Mouse (Mus musculus): ENCODE measurements around the gene Ccdc83. TPM values are rescaled to one million over a fixed set of nuclear protein-coding genes. Genes with fewer than 3 reads are reported as not detected.

Ccdc83 gene
- not detected for total RNA-seq (2021)
- long read RNA-seq, result 0 reads

DNA sequence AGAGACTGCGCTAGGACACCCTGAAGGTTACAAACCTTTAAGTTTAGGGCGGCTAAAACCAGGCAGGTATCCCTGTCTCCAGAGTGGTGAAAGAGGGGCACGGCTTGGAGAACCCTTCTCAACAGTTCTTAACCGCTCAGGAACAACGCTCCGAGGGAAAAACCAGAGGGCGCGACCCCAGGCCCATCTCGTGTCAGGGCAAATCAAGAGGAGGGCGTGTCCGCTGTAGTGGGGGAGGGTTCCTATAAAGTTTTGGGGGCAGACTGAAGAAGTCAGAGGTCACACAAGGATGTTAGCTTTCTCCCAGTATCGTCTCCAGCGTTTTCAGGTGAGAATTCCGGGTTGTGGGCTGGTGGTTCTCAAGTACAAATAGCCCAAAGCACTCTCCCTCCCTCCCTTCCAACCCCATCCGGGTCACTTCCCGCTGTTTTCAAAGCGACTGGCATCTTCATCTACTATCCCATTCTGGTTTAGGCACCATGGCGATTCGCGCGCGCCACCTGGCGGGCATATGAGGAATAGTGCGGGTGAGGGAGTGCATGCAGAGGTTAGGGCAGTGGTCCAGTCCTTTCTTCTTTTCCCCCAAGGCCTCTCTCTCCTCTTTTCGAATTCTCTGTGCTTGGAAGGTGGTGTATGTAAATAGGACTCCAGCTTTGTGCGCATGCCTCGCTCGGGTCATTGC, at the start of gene Ccdc83:
TSS of gene Ccdc83 (minus strand) at position 489 of the 682 bp plus-strand sequence.
- DNase-seq (ENCODE audit: low spot score in 2 of 2), result peak; percentile 58 to 89

DNA sequence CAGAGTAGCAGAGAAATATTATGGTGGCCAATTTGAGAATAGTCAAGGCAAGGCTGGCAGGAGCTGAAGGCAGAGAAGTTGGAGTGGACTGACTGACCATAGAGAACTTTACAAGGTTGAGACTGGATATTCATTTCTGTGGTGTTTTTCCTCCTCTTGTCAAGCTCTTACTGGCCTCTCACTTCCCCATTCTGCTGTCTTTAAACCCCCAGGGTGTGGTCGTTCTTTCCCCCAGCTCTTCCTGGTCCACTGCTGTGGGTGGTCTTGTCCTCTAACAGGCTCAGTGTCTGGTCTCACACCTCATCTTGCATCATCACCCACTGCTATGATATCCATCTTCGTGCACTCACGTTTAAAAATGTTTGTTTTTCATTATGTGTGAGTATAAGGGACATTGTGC, 47.8 kb upstream of the Ccdc83 start:
- DNase-seq (ENCODE audit: low spot score in 2 of 2), result no peak

DNA sequence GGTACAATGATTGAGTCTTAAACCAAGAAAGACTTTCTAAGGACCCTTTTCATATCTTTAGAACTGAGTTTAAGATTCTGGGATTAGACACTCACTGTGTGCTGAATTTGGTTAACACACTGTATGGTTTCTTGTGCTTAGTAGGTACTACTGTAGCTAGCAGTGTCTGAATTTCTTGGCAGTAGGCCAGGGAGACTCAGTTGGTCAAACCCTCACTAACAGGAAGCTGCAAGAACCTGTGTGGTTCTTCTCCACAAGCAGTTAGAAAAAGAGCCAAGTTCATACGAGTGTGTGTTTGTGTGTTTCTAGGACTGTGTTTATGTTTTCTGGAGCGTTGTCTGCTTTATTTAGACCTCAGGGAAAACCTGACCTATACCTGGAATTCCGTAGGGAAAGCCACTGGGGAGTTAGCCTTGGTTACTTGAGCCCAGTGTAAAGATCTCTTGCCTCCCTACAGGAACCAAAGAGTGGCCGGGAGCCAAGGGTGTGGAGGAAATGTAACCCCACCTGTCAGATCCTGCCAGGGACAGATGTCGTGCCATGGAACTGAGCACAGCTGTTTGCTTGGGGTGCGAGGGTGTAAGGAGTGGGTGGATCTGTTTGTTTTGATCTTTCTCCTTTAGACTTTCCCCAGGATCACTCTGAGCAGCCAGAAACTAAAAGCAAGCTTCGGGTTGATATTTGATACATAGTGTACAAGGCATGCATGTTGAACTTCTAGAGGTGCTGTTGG, 46.7 kb upstream of the Ccdc83 start:
- DNase-seq (ENCODE audit: low spot score in 2 of 2), result no peak

DNA sequence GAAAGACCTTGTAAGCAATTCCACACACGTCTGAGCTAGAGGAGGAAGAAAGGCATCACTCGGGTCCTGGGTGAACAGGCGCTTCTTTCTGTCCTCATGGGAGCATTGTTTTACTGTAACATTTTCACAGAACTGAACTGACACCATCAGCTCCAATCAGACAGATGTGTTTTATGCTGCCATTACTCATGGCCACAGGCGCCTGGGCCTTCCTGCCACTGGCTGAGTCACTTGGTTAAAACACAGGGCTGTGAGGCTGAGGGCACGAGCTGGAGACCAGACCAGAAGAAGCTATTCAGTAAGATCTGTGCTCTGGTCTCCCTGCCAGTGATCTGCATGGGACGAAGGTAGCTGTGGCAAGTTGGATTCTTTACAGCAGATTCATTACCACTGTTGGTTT, 42.4 kb upstream of the Ccdc83 start:
- no peak for DNase-seq (ENCODE audit: low spot score in 2 of 2)

DNA sequence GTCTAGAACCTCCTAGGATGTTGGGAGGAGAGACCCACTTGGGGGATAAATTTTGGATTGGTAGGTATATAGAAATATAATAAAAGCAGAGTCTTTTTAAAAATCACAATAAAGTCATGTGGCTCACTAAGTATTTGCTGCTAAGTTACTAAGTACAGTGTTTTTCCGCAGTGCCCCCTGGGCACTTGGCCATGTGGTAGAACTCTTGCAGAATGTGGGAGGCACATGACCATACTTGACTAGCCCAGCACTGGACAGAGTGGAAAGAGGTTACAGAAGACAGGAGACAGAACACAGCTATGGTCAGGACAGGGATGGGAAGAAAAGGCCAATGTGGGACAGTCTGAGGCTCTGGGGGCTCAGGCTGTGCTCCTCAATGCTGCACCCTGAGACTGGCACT, 41.4 kb upstream of the Ccdc83 start:
- no peak for DNase-seq (ENCODE audit: low spot score in 2 of 2)

DNA sequence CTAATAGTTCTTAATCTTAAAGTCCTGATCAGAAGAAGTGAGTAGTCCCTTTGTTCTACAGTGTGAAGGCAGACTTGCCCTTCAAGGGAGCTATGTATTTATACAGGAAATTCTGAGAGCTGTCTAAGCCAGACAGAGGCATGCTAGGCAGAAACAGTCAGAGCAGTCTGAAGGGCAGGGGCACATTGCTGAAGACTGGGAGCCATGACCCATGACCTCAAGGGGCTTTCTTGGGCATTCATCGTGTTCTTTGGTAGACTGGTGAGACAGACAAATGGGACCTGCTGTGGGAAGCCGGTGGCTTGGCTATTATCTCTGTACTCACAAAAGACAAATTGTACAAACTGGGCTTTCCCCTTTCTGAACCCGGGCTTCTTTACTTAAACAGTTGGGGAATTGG, 40.5 kb upstream of the Ccdc83 start:
- DNase-seq (ENCODE audit: low spot score in 2 of 2), result no peak

DNA sequence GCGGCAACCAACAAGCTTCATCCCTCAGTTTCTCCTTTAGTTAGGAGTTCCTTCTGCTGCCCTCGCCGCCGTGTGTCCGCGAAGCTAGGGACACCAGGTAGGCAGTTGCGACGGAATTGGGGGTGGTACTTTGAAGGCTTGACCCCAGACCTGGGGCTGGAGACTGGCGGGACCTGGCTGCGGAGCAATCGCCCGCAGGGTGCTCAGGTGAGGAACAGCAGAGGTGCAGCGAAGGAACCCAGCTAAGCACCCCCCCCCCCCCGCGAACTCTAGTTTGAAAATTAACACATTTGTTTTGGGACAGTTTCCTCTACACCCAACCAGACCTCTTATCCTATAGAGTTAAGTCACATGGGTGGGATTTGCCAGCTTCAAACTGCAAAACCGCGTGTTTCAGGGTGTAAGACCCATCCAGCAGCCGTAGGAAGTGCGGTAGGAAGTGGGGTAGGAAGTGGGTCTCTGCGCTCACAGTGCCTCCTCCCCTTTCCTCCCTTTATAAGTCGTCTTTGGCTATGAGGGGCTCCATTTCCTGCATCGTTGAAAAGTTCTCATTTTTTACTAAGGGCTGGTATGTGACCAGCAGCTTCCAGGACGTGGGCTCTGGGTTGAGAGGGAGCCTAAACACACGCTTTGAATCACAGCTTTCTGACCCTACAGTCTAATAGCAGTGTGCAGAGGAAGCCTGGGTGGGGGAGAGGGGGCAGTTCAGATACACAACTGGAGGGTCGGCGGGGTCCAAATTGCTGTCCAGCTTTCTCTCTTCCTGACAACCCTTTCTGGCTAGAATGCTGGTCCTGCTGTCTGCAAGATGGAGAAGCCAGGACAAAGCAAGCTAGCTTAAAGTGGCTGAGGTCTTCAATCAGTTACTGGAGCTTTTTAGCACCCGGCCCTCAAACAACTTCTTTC, 37.3 kb upstream of the Ccdc83 start:
- no peak for DNase-seq (ENCODE audit: low spot score in 2 of 2)

DNA sequence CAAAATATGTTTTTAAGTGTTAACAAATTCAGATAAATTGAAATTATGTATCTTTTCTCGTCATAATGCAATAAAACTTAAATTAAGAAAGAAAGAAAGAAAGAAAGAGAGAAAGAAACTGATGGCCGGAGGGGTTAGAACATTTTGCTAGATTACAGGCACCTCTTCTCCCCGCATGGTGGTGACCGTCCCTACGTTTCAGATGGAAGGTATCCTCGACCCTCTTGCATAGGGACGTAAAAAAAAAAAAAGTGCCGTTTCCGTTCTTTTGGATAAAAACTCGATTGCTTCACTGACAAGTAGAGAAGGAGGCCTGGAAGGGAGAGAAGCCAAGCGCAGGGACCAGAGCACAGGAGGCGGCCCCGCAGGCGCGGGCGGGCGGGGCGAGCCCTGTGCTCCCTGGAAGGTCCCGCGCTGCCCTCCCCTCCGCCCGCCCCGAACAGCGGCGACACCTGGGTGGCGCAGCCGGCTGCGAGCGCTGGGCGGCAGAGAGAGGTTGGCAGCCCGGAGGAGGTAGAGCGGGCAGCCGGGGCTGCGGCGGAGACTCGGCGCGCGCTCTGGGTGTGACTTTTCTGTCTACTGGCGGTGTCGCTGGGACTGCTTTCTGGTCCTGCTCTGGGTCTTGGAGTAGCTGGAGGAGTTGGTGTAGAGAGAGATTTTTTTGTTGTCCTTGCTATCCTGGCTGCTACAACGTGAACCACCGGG, 36.5 kb upstream of the Ccdc83 start, which contains the start of gene Sytl2:
TSS of gene Sytl2 (plus strand) at position 311 of the 705 bp plus-strand sequence.
- peak in 1 of 2 experiments; percentile 23 for DNase-seq (ENCODE audit: low spot score in 2 of 2)

DNA sequence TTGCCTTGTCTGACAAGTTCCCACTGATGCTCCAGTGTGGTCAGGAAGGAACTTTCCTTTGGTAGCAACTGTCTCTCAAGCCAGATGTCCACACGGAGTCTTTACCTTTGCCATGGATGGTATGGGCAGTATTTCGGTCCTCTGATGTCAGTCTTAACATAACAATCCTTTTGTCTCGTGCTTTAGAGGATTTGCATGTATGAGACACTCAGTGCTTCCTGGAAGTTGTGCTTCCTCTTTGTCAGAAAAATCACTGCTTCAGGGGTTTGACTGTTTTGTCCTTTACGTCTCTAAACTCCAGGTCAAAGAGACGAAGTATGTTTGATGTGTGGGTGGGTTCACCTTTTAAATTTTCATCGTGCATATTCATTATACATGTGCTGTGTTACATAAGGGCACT, 26.3 kb upstream of the Ccdc83 start:
- no peak for DNase-seq (ENCODE audit: low spot score in 2 of 2)

DNA sequence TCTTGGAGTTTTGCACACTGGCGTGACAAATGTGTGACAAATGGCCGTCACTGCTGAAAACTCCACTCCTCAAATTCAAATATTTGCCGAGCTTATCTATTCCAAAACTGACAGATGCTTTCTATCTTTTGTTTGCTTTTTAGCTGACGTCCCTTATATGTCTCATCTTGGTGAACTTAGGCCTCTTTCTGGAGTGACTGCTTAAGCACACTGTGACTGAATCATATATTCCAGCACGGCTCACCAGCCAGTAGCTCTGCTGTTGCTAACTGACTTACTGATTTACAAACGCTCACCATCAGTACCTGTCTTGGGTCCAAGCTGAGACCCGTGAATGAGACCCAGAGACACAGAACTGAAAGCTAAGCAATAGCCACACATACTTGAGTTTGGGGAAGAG, 19.2 kb upstream of the Ccdc83 start:
- DNase-seq (ENCODE audit: low spot score in 2 of 2), result no peak

DNA sequence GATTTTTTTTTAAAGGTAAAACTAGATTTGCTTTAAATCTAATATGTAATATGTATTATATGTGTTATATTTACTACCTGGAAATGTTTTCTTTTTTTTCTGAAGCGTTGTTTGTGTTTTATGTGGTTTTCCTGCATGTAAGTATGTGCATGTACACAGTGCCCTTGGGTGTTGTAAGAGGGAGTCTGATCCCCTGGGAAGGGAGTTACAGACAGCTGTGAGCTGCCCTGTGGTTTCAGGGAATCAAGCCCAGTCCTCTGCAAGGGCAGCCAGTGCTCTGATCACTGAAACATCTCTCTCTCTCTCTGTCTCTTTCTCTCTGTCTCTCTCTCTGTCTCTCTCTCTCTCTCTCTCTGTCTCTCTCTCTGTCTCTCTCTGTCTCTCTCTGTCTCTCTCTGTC, 17.2 kb upstream of the Ccdc83 start:
- no peak for DNase-seq (ENCODE audit: low spot score in 2 of 2)

DNA sequence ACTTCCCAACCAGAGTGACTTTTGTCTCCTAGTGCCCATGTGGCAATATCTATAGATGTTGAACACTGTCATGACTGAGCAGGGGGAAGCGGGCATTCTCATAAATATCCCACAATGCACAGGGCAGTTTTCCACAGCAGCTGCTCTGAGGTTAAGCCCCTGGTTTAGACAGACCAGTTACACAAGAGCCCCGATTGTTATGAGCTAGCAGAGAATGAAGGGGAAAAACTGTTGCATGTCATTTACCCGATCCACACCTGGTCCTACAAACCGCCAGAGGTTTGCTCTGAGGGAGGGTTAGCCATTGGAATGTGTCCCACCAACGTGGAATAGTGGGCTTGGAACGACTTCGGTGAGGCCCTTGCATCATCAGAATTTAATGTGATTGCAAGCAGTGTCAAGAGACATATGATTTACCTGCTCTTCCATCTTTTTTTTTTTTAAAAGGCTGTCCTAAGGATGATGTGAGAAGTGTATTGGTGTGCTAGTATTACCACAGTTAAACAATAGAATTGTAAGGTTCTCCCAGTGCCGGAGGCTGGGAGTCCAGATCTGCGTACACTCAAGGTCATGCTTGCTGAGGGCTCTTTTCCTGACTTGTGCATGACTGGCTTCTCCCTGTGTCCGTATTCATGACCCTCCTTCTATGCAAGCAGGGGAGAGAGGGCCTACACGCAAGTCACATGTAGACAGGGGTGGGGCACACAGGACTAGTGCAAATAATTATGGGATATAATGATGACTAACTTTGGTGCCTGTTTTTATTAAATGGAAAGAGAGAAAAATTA, 16.4 kb upstream of the Ccdc83 start:
- no peak for DNase-seq (ENCODE audit: low spot score in 2 of 2)

DNA sequence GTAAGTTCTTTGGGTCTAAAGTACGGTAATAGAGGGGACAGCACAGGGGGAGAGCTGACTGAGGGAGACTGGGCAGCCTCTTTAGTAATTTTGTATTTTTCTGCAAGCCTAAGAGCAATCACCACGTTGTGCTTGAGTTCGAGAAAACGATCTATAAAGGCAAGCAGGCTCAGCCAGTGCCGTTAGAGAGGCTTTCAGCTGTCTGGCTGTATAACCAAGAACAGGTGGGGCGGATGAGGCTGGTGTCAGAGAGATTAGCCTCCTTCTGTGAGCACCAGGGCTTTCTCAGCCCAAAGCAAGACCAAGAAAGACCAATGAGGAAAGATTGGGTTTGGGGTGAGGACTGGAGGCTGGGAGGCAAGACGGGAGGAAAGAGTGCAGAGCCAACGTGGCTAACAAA, 15.3 kb upstream of the Ccdc83 start:
- no peak for DNase-seq (ENCODE audit: low spot score in 2 of 2)

DNA sequence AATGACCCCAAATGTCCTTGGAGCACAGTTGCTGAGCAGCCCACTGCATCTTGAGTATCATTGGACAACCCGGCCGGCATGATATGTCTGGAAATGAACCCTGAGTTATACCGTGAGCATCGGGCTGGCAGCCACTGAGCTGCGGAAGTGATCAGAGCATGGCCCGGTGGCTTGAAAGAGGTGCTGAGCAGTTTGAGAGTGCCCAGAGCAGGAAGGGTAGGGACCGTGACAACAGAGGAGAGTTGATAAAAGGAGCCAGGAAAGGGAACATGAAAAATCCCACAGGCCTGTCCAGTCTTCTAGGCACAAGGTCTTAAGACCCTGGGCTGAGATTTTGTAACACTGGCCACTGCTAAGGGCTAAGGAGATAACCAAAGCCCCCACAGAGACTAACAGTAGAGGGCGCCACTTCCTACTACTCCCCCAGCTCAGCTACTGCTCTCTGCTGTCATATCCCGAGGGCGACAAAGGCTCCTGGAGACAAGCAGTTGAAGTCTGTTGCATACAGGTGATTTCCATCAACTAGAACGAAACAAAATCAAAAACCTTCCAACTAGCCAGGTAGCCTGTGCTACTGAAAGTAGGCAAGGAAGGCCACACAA, 14.8 kb upstream of the Ccdc83 start:
- peak in 1 of 2 experiments; percentile 27 for DNase-seq (ENCODE audit: low spot score in 2 of 2)

DNA sequence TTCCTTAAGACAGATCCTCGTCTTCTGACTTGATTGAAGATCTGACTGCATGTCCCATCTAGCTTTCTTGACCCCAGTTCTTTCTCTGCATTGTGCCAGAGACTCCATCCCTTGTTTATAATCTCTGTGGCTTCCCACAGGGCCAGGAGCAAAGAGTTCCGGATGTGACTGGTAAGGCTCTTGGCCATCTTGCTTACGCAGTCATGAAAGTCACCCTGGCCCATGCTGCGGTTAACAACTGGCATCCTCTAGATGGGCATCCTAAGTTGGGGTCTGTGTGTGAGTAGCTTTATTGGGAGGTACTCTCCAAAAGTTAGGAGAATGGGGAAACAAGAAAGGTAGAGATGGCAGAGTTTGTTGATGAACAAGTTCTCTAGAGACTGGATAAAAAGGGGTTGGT, 13.6 kb upstream of the Ccdc83 start:
- DNase-seq (ENCODE audit: low spot score in 2 of 2), result no peak

DNA sequence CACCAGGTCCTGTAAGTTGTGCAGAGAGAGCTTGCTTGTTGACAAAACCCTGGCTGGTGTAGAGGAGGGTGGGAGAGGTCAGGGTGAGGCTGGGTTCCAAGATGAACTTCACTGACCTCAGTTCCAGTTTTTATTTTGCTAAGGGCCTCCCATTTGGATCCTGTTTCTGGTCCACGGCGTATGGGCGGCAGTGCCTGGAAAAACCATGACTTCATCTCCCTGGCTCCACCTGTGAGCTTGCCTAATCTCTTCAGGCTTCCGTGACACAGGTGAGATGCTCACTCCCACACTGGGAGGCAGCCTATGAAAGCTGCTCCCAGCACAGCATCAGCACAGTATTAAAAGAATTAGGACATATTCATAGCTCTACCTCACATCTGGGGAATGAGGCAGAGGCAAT, 12.2 kb upstream of the Ccdc83 start:
- DNase-seq (ENCODE audit: low spot score in 2 of 2), result no peak

DNA sequence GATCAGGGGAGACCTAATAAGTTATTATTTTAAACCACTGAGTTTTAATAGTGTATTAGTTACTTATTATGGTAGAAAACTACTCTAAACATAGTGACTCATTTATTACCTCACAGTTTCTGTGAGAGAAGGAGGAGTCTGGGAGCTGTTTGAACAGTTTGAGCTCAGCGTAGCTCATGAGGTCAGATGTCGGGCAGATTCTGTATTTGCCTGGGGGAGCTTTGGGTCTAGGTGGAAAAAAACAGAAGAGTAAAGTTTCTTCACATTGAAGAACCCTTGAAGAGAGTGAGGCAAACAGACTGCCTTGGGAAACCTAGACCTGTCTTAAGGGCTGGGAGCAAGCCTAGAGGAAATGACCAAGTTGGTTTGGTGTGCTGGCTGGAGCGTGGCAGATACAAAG, 11.7 kb upstream of the Ccdc83 start:
- DNase-seq (ENCODE audit: low spot score in 2 of 2), result no peak

DNA sequence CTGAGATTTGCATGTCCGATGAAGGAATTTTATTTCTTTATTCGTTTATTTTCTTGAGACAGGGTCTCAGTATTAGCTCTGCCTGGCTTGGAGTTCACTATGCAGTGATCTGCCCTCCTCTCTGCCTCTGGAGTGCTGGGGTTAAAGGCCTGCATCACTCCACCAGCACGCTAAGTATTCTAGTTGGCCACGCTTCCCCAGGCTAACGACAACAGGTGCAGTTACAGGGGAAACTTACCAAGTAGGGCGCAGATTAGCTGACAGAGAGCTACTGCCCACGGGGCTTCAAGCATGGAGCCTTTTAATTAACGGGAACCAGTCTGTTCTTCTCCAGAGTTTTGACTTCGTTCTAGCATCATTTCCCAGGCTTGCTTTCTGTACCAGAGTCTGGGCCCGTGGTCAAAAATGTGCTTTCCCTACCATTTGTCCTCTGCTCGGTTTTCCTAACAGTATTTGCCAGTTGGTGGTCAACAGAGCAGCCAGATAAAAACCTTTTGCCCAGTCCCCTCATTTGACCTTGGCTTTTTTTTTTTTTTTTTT, 9.1 kb upstream of the Ccdc83 start:
- no peak for DNase-seq (ENCODE audit: low spot score in 2 of 2)

DNA sequence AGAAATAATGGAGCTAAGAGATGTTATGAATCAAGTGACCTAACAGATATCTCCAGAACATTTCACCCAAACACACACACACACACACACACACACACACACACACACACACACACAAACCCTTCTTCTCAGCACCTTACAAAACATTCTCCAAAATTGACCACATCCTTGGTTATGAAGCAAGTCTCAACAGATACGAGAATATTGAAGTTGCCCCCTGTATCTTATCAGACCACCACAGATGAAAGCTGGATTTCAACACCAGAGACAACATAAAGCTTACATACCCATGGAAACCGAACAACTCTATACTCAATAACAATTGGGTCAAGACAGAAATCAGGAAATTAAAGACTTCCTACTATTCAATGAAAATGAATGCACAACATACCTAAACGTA, 4.6 kb upstream of the Ccdc83 start:
- no peak for DNase-seq (ENCODE audit: low spot score in 2 of 2)
